Mouse (Mus musculus): Measurements from ENCODE around the gene Gtf2ird2.

Gene Gtf2ird2

DNA sequence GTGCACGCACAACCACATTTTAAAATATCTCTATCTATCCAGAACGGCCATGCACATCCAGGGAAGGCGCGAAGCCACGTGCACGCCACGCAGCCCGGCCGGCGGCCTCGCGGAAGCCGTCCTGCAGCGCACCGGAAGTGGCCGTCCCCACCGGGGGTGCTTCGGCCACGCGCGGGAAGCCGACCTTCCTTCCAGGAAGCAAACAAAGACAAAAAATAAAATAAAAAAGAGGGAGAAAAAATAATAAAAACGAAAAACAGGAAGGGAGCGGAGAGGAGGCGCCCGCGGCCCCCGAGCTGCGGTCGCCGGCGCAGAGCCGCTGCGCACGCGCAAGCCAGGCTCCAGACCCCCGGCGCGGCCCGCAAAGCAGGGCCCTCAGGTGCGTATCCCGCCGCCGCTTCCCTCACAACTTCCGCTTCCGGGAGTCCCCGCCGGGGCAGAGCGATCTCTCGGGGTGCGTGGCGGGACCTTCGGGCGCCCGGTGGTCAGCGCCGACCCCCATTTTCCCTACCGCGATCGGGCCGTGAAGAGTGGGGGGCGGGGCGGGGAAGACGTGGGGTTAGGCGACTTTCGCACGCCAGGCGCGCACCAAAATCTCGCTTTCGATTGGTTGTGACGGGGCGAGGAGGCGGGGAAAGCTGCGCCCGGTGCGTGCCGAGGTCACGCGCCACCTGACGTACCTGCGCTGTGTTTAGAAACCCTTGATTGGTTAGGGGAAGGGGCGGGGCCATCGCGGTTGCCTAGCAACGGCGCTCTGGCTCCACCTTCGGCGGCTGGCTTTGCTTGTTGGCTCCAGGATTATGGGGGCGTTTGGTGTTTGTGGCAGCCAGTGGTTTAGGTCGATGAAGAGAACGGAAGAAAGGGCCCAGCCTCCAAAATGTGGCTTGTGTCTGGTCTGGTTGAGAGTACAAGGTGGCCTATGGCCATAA, at the start of gene Gtf2ird2:
Gene Gtf2ird2 (plus strand): TSS at position 140 of the 929 bp plus-strand sequence.
- in situ Hi-C loops (cut with MboI, MseI) = loop anchor here (10.0 kb wide), 1 partner anchor 281 kb away; no protein-coding TSS in a partner anchor

DNA sequence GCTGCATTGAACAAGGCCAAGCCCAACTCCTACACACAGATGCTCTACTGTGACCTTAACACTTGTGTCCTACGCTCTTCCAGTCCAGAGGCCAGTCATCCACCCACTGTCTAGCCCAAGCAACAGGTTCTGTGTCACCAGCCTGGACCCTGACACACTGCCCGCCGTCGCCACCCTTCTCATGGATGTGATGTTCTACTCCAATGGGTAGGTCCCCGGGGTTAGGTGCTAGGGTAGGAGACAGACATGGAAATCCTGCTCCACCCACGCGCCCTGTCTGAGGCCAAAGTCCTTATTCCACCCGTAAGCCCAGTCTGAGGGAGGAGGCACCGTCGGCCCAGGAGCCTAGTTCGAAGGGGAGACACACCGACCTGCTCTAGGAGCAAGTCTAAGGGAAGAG, 47.8 kb upstream of the Gtf2ird2 start:
- in situ Hi-C loops (cut with MboI, MseI) = no loop called here

- in situ Hi-C loops (cut with MboI, MseI) = no loop called here
Measured at GRCm38 (mm10) chr5:134137933-134138332, 45.9 kb upstream of the Gtf2ird2 start.

DNA sequence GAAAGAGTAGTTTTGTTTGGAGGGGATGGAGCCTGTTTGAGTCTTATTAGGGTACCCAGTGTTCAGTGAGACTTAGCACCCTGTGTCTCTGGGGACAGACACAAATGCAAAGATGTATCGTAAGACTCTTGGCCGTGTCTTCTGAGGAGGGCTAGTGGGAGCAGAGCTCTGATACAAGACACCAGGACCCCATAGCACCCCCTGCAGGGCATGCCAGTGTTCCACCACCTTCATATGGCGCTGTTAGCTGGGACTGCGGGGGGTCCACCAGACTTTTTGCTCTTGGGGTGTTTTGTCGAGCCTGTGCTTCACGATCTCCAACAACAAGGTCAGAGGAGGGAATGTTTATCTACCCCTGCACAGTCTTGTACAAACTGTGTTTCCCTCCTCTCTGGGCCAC, 44.4 kb upstream of the Gtf2ird2 start:
- in situ Hi-C loops (cut with MboI, MseI) = no loop called here

- in situ Hi-C loops (cut with MboI, MseI) = no loop called here
Measured at GRCm38 (mm10) chr5:134141236-134141635, 42.6 kb upstream of the Gtf2ird2 start.

- in situ Hi-C loops (cut with MboI, MseI) = no loop called here
Measured at GRCm38 (mm10) chr5:134142381-134142780, 41.4 kb upstream of the Gtf2ird2 start.

DNA sequence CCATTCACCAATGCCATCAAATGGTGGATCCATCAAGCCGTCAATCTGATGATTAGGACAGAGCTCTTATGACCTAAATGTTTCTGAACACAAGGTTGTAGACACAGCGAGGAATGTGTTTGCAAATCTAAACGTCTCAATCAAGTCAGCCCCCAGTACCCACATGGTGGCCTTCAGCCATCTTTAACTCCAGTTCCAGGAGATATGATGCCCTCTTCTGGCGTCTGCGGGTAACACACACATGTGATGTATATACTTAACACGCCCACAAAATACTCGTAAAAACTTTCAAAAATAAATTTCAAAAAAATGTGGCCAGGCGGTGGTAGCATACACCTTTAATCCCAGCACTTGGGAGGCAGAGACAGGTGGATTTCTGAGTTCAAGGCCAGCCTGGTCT, 38.8 kb upstream of the Gtf2ird2 start:
- in situ Hi-C loops (cut with MboI, MseI) = no loop called here

- in situ Hi-C loops (cut with MboI, MseI) = no loop called here
Measured at GRCm38 (mm10) chr5:134147194-134147753, 36.5 kb upstream of the Gtf2ird2 start.

DNA sequence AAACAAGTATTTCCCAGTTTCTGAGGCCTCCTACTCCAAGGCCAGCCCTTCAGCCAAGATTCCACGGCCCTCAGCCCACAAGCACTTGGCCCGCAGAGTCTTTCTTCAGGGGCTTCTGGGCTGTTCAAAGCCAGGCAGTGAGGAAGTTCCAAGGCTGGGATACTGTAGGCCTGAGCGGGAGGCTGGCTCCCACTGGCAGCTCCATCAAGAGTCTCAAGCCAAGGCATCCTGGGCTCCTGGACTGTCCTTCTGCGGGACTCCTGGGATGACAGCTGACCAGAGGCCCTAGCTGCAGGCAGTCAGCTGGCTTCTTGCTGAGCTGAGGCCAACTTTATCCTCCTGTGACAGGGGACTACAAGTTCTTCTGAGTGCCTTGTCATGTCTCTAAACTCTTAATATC, 35.7 kb upstream of the Gtf2ird2 start:
- in situ Hi-C loops (cut with MboI, MseI) = no loop called here

- in situ Hi-C loops (cut with MboI, MseI) = no loop called here
Measured at GRCm38 (mm10) chr5:134151895-134152294, 31.9 kb upstream of the Gtf2ird2 start.

DNA sequence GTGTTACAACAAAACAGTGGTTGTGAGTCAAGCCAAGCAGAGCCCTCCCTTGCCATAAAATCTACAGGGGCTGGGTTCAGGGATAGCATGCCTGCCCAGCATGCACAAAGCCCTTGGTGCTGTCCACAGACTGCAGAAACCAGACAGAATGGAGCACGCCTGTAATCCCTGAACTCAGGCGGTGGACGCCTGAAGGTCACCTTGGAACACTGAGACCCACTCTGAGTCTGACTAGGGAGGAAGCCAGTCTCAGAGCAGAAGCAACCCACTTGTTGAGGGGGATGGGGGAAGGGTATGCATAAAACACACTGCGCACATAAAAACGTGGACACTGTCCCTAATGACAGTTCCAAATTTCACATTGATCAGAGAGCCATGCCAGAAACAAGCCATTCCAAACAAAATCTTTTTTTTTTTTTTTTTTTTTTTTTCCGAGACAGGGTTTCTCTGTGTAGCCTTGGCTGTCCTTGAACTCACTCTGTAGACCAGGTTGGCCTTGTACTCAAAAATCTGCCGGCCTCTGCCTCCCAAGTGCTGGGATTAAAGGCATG, 27.8 kb upstream of the Gtf2ird2 start:
- in situ Hi-C loops (cut with MboI, MseI) = no loop called here

DNA sequence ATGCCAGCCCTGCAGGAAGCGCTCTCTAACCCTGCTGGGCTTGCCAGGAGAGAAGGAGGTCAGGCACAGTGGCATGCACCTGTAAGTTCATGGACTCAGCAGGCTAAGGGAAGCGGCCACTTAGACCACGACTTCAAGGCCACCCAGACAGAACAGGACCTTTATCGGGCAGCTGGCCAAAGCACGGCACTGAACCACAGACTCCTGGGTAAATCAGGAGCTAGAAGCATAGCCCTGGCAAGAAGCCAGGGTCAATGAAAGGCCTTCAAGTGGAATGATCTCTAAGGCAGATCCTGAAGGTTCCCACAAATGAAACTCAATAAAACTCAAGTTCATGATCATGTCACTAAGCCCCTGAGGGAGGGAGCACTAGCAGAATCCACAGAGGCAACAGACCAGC, 19.1 kb upstream of the Gtf2ird2 start:
- in situ Hi-C loops (cut with MboI, MseI) = no loop called here

- in situ Hi-C loops (cut with MboI, MseI) = no loop called here
Measured at GRCm38 (mm10) chr5:134166642-134167041, 17.2 kb upstream of the Gtf2ird2 start.

GRCm38 (mm10) chr5:134168033-134168432, 15.8 kb upstream of the Gtf2ird2 start:
- in situ Hi-C loops (cut with MboI, MseI) = no loop called here

DNA sequence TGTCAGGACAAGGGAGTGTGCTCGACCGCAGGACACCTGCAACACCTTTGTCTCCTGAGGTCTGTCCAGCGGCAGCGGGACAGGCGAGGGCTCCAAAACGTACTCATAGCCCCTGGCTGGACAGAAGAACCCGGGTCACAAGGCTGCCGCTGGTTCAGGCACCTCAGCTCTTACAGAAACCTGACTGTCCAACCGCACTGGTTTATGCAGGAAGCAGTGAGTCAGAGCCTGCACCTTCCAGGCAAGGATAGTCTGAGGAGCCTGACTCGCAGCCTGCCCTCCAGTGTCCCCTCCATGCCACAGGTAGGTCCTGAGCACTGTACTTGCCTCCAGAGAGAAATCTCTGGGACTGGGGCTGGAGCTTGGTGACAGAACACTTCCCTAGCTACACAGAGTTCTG, 14.6 kb upstream of the Gtf2ird2 start:
- in situ Hi-C loops (cut with MboI, MseI) = no loop called here

DNA sequence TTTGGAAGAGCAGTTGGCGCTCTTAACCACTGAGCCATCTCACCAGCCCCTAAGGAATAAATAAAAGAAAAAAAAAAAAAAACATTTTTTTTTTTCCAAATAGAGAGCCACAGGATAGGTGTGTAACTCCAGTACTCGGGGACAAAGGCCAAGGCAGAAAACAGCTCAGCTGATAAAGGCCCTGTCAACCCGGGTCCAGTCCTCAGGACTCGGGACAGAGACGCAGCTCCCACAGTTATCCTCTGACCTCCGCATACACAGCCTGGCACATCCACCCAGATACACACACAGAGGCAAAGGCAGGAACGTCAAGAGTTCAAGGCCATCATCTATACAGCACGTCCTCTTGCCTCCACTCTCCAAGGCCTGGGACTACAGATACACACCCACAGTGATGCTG, 13.7 kb upstream of the Gtf2ird2 start:
- in situ Hi-C loops (cut with MboI, MseI) = no loop called here

DNA sequence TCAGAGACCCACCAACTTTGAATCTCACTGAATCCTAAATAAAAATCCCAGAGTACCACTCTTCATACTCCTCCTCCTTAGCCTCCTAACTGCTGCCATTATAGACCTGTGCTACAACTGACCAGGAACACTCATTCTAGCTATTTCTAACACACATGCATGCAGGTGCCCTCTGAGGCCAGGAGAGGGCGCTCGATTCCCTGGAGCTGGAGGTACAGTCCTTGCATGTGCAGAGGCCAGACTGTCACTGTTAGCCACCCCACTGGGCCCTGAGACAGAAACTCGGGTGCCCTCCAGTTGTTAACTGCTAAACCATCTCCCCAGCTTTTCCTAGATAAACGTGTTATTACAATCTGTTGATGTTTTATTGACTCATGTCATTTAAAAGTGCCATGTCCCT, 10.6 kb upstream of the Gtf2ird2 start:
- in situ Hi-C loops (cut with MboI, MseI) = no loop called here

DNA sequence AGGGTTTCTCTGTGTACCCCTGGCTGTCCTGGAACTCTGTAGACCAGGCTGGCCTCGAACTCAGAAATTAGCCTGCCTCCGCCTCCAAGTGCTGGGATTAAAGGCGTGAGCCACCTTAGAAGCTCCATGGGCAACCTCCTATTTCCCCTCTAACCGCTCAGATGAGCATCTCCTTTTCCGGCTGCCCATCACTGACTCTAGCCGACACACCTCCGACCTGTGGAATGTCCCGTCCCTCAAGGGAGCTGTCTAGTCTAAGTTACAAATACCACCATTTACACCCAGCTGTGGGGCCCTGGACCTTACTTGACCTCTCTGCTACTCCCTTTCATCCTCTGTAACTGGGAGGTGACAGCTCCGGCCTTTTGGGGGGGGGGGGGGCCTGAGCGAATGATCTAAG, 8.1 kb upstream of the Gtf2ird2 start:
- in situ Hi-C loops (cut with MboI, MseI) = no loop called here

GRCm38 (mm10) chr5:134176169-134176881, 7.5 kb upstream of the Gtf2ird2 start, which contains the start of gene Rcc1l:
Gene Rcc1l (minus strand): TSS chr5:134176774.
- in situ Hi-C loops (cut with MboI, MseI) = no loop called here

DNA sequence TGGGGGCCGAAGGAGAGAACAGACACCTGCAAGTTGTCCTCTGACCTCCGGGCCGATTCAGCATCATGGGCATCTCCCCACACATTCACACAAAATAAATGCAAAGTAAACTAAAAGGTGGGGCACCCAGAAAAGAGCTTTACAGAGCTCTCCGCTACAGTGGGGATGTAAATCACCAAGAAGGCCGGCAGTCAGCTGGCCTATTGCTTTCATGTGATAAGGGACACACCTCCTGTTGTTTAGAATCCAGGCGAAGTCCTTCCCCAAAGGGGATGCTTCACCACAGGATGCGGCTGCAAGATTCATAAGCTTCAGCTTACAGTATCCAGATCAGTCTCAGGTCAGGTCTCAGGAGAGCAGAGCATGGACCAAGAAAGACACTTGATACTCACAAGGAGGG, 5.3 kb upstream of the Gtf2ird2 start:
- in situ Hi-C loops (cut with MboI, MseI) = no loop called here

- in situ Hi-C loops (cut with MboI, MseI) = loop anchor here (10.0 kb wide), 1 partner anchor 285 kb away; no protein-coding TSS in a partner anchor
Measured at GRCm38 (mm10) chr5:134179871-134180270, 3.9 kb upstream of the Gtf2ird2 start.

DNA sequence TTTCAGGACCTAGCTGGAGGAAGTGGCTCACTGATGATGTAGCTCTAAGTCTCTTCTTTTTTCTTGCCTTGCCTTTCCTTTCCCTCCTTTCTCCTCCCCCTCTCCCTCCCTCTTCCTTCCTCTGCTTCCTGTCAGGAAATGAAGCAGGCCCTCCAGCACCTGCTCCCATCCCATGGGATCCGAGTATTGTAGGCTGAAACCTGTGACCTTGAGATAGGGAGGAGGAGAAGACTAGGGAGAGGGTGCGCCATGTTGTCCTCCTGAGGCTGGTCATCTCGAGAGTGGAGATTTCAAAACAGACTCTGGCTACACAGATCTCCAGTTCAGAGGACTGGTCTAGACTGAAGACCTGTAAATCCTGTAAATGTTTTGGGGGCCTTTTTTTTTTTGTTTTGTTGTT, 1.6 kb upstream of the Gtf2ird2 start:
- in situ Hi-C loops (cut with MboI, MseI) = loop anchor here (10.0 kb wide), 1 partner anchor 283 kb away; no protein-coding TSS in a partner anchor
